Mouse (Mus musculus): Measurements from ENCODE around the gene Mrpl24.
A peak's percentile ranks its signal among the peaks of the same experiment; 100 is the strongest.

The Mrpl24 gene

DNA sequence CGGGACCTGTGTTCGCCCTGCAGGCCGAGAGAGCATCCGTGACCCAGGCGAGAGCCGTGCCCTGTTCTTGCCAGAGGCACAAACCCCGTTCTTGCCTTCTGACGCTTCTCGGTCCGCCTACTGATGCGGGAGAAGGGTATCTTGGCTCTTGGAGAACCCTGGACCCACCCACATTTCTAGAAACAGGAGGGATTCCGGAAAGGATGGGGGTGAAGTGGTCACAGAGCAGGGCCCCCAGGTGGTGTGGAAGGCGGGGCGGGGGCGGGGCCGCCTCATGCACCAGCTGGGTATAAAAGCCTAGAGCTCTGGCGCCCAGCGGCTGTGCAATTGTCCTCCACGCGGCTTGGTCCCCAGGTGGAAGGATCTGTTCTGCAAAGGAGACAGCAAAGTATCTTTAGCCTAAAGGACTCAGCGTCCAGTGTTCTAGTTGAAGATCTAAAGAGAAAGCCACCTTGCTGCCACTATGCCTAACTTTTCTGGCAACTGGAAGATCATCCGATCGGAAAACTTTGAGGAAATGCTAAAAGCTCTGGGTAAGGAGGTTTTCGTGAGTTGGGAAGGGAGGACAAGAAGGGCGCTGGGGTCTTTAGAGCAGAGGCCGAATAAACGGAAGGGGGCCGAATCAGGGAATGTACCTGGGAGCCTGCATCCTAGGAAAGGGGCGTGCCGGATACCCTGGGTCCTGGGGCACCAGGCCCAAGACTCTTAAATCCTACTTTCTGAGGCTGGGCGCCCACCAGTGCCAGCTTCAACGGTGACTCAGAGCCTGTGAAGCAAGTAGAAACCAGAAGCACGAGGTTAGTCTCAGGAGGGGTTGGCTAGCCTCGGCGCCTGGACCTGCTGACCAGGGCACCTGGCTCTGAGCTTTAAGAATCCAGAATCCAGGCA is 29.3 kb downstream of the Mrpl24 start, which contains the start of gene Crabp2:
Gene Crabp2 (plus strand): TSS at position 289 of the 888 bp plus-strand sequence.
- DNase-seq: no peak

DNA sequence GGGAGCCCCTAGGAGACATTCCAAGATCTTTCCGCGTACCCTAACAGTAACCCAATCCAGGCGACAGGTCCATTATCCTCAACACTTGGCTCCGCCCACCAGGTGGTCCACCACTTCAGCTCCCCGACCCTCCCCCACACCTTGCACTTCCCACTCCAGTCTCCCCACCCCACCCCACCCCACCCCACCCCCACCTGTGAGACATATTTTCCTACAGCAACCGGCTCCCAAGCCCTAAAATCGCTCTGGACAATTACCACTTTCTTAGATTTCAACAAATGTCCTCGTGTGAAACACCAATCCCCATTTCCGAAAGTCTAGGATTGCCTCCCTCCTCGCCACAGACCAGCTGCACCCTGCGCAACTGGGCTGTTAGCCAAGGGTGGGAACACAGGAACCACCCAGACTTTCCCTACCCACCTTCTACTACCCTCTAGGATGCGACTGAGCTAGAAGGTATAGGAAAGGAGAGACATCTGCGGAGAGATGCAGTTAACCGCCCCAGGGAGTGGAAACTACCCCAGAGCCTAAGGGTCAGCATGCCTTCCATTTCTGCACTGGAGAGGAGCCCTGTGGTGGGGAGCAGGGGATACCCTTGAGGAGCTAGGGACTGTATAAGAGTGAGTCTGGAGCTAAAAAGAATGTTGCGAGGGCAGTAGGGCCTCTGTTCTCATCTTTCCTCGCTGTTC is 30.1 kb downstream of the Mrpl24 start:
- no peak for DNase-seq

DNA sequence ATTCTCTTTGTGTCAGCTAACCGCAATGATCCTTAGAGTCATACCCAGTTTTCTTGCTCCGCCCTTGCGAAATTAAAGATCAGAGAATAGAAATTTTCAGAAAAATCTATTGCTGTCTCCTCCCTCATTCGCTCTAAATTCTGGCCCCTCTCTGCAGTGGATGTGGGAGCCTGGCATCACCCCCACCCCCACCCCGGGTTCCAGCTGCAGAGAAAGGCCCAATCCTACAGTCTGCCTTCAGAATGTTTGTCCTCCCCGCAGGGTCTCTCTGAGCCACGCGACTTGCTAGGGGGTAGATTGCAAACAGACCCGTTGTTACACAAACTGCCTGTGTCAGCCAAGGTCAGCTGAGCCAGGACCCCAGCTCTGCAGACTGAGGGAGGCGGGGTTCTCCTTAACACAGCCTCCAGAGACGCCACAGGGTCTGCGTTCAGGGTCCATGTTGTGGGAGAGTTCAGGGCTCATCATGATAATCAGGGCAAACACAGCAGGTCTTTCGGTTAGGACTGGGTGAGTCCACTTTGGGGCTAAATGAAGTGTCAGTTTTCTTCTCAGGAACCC is 30.7 kb downstream of the Mrpl24 start:
- DNase-seq: no peak

DNA sequence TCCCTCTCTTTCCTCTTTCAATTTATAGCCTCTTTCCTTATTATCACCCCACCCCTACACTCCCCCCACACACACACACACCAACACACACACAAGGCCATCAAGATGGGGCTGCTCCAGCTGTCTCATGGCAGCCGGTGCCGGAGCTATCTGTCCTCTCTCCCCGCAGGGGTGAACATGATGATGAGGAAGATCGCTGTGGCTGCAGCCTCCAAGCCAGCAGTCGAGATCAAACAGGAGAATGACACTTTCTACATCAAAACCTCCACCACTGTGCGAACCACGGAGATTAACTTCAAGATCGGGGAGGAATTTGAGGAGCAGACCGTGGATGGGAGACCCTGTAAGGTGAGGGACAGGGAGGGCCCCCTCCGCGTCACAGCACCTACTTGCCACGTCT is 32.6 kb downstream of the Mrpl24 start:
- DNase-seq: no peak

DNA sequence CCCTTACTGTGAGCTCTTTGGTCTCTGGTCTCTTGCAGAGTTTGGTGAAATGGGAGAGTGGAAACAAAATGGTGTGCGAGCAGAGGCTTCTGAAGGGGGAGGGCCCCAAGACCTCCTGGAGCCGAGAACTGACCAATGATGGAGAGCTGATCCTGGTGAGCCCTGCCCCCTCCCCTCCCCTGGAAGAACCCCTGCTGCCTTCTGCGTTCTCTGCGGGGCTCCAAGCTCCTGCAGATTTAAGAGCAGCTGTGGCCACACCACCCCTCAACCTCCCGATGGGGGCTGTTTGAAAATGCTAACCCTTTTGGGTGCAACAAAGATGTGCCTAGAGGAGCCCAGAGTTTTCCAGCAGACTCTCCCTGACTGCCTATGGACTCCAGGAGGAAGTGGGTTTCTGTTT is 33.1 kb downstream of the Mrpl24 start:
- DNase-seq: no peak

DNA sequence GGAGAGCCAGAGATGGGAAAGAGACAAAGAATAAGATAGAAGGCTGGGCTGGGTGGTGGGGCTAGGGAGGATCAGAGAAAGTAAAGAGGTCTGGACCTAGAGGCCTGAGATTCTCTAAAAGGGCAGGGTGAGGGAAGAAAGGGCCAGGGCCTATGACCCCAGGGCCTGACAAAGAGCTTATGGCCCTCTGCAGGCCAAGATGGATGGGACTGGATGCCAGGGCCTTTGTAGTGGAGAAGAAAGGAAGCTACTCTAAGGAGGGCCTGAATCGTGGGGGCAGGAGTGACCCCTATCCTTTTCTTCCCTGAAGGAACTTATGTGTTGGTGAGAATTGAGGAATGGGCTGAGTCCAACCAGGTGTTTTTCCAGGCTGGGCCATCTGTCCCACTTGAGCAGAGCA is 38.8 kb downstream of the Mrpl24 start:
- DNase-seq: no peak

DNA sequence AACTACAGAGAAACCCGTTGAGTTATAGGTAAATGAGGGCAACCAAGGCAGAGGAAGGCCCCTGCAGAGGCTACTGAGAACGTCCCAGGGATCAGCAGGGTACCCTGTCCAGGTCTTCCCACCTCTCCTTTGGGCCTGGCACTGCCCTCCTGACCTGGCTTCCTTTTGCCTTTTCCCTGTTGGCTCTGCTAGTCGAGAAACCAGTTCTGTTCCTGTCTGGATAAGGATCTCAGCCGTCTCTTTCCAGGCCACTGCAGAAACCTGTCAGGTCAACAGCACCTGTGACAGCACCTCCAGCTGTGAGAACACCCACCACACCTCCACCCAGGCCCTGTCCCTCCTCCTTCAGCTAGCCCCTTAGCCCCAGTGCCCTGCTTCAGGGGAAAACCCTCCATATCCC is 39.2 kb downstream of the Mrpl24 start:
- no peak for DNase-seq

DNA sequence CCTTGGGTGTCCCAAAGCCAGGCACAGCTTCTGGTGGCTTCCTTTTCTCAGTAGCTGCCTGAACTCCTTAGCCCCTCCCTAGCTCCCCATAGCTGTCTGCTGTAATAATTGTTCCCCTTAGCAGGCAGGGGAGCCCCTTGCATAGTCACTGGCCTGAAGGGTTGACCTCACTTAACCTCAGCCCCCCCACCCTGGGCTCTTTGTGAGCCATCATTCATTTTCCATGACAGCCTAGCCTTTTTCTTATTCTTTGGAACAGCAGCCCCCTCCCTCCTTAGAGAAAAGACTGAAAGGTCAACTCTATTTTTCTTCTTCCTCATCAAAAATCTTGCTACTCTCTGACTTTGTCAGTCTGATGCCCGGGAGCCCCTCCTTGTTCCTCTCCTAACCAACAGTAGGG is 39.7 kb downstream of the Mrpl24 start:
- no peak for DNase-seq

DNA sequence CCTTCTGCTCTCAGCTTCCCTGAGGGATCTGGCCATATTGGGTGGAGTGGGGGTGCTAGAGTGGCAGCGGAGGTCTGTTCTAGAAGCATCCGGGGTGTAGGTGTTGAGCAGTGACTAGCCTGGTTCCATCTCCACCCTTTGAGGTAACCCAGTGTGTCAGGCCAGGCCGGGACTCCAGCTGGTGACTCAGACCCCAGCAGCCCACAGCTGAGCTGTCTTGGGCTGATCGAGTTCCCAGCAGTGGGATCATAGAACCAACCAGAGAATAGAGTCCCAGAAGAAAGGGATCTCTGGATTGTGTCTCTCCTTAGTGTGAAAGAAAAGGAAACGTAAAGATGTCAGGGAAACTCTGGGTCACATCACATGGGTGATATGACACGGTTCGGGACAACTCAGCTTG is 40.1 kb downstream of the Mrpl24 start:
- no peak for DNase-seq

DNA sequence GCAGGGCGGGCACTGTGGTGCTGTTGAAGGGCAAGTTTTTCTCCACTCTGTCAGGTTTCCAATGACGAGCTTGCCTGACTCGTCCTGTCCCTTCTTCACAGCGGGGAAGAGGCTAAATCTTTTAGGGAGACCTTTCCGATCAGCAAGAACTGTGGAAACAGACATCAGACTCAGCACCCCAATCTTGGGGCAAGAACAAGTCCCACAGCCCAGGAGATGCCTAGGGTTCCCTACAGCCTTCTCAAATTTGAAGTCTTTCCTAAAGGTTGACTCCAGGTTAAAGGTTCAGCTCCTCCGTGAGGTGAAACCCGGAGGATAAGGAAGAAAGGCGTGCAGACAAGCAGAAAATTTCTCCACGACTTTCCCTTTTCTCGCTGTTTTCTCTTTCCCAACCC is 40.9 kb downstream of the Mrpl24 start:
- no peak for DNase-seq

DNA sequence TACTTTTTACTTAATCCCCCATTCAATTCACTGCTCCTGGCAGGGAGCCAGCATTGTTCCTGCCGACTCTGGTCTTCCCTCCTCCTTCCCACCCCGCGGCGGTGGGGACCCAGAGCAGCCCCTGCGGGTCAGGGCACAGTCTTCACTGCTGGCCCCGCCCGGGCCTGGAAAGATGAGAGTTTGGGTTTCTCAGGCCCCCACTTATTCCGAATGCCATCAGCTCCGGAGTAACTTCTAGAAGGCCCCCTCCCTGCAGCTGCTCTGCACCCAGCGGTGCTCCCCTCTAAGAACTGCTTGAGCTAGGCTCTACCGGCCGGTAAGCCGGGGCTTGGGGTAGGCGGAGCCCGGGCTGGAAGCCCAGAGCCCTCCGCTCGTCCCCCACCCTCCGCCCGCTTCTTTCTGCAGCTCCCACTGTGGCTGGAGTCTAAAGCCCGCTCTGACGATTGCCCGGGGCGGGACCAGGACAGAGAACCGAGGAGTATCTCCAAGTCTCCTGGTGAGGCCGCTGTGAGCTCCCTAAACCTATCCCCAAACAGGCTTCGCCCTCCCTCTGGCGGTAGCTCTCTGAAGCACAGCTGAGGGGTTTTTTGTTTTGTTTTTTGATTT is 41.4 kb downstream of the Mrpl24 start:
- DNase-seq: peak; percentile 79

DNA sequence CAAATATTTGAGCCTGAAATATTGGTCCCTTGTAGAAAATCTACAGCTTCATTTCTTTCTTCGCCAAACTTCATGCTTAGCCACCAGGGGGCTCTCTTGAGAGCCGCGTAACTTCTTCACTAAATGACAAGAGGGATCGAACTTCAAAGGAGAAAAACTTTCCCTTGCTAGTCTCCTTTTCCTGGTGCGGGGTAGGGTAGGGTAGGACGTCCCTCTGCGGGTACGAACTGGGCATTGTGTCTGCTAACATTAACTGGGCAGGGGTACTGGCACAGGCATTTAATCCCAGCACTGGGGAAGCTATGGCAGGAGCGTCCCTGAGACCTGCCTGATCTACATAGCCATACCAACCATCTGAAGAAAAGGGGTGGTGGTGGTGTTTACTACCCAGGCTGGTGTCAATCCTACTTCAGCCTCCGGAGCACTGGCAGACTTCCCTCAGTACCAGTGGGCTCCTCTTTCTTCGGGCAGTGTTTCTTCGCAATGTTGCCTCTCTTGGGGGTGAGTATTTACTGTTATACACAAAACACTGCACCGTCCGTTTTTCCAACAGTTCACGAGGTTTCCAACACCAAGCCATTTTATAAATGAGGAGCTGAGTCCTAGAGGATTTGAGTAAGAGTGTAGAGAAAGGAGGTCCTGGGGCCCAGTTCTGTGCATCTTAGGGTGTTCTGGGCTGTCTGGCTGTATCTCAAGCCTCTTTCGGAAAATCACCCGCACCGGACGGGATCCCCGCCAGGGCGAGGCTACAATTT is 51.1 kb downstream of the Mrpl24 start:
- no peak for DNase-seq

DNA sequence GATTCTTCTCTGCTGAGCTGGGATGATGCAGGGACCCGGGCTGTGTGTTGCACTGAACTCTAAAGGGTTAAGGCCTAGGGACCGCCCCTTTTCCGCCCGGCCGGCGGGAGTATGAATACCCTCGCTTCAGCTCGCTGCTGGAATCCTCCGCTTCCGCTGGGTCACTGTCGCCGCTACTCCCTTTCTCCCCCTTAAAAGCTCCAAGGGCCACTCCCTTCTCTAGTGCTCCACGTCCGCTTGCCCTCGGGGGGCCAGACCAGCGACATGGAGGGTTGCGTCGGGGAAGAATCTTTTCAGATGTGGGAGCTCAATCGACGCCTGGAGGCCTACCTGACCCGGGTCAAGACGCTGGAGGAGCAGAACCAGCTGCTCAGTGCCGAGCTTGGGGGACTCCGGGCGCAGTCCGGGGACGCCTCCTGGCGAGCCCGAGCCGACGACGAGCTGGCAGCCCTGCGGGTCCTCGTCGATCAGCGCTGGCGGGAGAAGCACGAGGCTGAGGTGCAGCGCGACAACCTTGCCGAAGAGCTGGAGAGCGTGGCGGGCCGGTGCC is 51.7 kb downstream of the Mrpl24 start, which contains the start of gene Nes:
Gene Nes (plus strand): TSS at position 140 of the 550 bp plus-strand sequence.
- no peak for DNase-seq

DNA sequence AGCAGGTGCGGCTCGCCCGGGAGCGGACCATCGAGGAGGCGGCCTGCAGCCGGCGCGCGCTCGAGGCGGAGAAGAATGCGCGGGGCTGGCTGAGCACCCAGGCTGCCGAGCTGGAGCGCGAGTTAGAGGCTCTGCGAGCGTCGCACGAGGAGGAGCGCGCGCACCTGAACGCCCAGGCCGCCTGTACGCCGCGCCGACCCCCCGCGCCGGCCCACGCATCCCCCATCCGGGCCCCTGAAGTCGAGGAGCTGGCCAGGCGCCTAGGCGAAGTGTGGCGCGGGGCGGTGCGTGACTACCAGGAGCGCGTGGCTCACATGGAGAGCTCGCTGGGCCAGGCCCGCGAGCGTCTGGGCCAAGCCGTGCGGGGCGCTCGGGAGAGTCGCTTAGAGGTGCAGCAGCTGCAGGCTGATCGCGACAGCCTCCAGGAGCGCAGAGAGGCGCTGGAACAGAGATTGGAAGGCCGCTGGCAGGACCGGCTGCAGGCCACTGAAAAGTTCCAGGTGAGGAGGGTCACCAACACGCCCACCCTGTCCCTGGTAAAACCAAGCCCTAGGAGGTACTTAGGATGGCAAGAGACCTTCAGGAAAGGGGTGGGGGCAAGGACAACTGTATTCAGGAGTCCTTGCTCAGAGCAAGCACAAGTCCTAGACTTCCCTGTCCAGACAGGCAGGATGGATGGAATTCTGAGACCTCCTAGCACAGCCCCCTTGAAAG is 52.3 kb downstream of the Mrpl24 start:
- DNase-seq: no peak

DNA sequence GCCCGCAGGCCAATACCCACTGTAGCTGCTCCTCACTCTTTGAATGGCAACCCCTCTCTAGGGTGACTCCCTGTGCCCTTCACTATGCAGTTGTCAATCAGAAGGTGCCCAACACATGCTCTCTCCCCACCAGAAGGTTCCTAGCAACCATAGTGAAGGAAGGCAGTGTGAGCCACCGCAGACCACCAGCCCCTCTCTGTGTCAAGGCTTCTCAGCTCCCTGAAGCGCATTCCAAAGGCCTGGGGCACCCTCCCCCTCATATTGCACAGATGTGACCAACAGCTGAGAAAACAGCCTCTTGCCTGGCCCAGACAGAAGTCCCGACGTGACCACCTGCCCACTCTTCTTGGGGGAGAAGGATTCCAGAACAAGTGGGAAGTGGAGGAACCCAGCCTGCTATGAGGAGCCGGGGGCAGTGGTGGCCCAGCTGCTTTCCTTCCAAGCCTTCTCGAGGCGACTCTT is 52.9 kb downstream of the Mrpl24 start:
- DNase-seq: no peak

DNA sequence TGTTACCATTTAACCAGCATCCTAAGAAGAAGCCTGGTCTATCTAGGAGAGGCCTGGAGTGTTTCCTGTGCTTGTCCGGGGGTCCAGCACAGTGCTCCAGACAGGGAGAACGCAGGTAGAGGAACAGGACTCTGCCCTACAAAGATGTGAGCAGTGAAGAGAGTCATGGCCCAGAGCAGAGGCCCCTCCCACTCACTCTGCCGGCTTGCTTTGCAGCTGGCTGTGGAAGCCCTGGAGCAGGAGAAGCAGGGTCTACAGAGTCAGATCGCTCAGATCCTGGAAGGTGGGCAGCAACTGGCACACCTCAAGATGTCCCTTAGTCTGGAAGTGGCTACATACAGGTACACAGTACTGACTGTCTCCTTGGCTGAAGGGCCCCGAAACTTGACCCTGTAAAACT is 53.5 kb downstream of the Mrpl24 start:
- DNase-seq: no peak

Data from right cerebral cortex, adult 18-20 months (tissue).